Comparison of ENCODE assay signal across 8 mouse cellular contexts in the genomic region with DNA sequence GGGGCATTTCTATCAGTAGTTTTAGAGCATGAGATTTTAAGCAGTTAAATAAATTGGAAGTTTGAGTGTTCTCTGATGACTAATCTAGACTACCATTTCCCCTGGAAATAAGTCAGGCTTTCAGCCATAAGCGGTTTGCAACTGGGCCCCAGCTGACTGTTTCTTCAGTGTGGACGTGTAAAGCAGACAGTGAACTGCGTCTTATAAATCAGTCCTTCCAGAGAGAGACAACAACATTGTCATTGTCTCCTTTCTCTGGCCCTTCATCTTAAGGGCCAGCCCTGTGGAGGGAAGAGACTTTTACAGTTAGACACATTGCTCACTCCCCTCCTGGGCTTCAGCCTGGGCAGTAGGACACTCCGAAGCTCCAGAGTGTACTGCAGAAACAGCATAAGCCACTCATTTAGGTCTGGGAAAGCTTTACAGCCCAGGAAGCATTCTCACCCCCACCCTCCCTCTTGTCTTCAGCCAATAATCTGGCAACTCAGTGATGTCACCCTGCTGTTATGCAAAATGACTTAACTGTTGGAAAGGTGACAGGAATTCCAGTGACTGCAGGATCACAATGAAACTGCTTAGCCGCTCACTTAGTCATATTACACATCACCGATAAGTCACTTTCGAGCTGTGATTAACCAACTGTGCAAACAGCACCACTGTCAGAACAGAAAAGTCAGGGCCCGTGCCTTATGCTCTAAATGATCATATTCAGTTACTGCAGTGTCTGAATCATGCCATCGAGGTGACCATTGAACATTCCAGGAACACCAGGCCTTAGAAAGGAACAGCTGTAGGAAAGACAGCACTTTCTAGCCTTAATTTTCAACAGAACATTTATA. TPM values are rescaled to one million over a fixed set of nuclear protein-coding genes. Genes with fewer than 3 reads are reported as not detected.
DNase-seq lines count a peak whose midpoint lies in the region; ATAC-seq and TF ChIP-seq lines count a peak whose summit lies in the region.

No protein-coding gene starts in this region.

- peak overlapping the region; percentile 51 for H3K9ac ChIP-seq in heart, postnatal 0 days (replicated peaks; ENCODE audit: low read depth, low read length)
- no peak overlapping the region for H3K9ac ChIP-seq in liver, embryonic 14.5 days (replicated peaks)
- 0 out of 2 replicates have a peak overlapping the region, but pooled peaks have one; percentile 9 for H3K9ac ChIP-seq in neural tube, embryonic 14.5 days (replicated peaks; ENCODE audit: low read depth, low read length)

- peaks cover 40% of the 10 kb centered on the region for H3K4me1 ChIP-seq in heart, postnatal 0 days (ENCODE audit: control insufficient read depth, insufficient read depth)
- peaks cover 0 to 3% of the 10 kb centered on the region in 2 experiments; a peak in 2 of 4 replicates for H3K4me1 ChIP-seq in liver, embryonic 14.5 days (replicated peaks; ENCODE audit: control insufficient read depth in 2 of 2, insufficient read depth in 2 of 2, low read length in 1 of 2)
- H3K4me1 ChIP-seq in neural tube, embryonic 14.5 days (ENCODE audit: control insufficient read depth, insufficient read depth, low read length), result peaks cover 5% of the 10 kb centered on the region; the same call in 1 of the 2 replicates

- no peaks in the 10 kb centered on the region for H3K27me3 ChIP-seq in heart, postnatal 0 days (ENCODE audit: control insufficient read depth, insufficient read depth, low read length)
- H3K27me3 ChIP-seq in liver, embryonic 14.5 days (ENCODE audit: control insufficient read depth, insufficient read depth, low read length), result no peaks in the 10 kb centered on the region
- H3K27me3 ChIP-seq in neural tube, embryonic 14.5 days (ENCODE audit: control insufficient read depth, insufficient read depth, low read length), result no peaks in the 10 kb centered on the region

- 3% methylated on average over 9 of the region's 9 CpGs for WGBS in heart, postnatal 0 days
- 25% methylated on average over 9 of the region's 9 CpGs for WGBS in liver, embryonic 14.5 days (ENCODE audit: insufficient replicate concordance)
- WGBS in neural tube, embryonic 14.5 days, result 5% methylated on average over 9 of the region's 9 CpGs

- peak; percentile 86 for DNase-seq in 3134 (ENCODE audit: extremely low read depth, insufficient read length, low spot score)
- peak; percentile 94 for DNase-seq in brain, adult 2 months (ENCODE audit: low read depth, low spot score)
- DNase-seq in fibroblast of lung, adult 2 months (ENCODE audit: low read depth), result peak; percentile 82
- peak; percentile 100 for DNase-seq in heart, postnatal 0 days (ENCODE audit: low spot score)
- DNase-seq in kidney, postnatal 14 days, result peak; percentile 84
- DNase-seq in liver, embryonic 14.5 days (ENCODE audit: low read depth in 3 of 3, low spot score in 3 of 3), result peak in 1 of 3 experiments; percentile 25
- no peak for DNase-seq in right cerebral cortex, postnatal 25 days

- TF ChIP-seq EP300 in heart, postnatal 0 days (IDR thresholded peaks at IDR 0.05; ENCODE audit: low read depth), result no peak
- no peak for TF ChIP-seq EP300 in liver, embryonic 14.5 days (IDR thresholded peaks at IDR 0.05; ENCODE audit: low read depth)

- peak; percentile 95 for ATAC-seq in heart, postnatal 0 days (ENCODE audit: insufficient read depth, low read depth)
- 0 out of 2 replicates have a peak, but pooled peaks have one; percentile 26 for ATAC-seq in liver, embryonic 14.5 days (ENCODE audit: insufficient read depth)
- ATAC-seq in neural tube, embryonic 14.5 days (ENCODE audit: low read depth), result peak; percentile 93

- H3K4me2 ChIP-seq in heart, postnatal 0 days (ENCODE audit: low read depth, low read length), result peak overlapping the region; percentile 56
- peak overlapping the region; percentile 24; the same call in 1 of the 2 replicates for H3K4me2 ChIP-seq in liver, embryonic 14.5 days (ENCODE audit: low read depth)
- H3K4me2 ChIP-seq in neural tube, embryonic 14.5 days (ENCODE audit: low read depth, low read length), result peak overlapping the region; percentile 34

- H3K36me3 ChIP-seq in heart, postnatal 0 days (replicated peaks; ENCODE audit: control insufficient read depth, insufficient read depth, low read length), result no peaks in the 10 kb centered on the region
- no peaks in the 10 kb centered on the region for H3K36me3 ChIP-seq in liver, embryonic 14.5 days (replicated peaks; ENCODE audit: control insufficient read depth, insufficient read depth, low read depth)
- H3K36me3 ChIP-seq in neural tube, embryonic 14.5 days (ENCODE audit: control insufficient read depth, insufficient read depth, low read length), result no peaks in the 10 kb centered on the region

- H3K9me3 ChIP-seq in heart, postnatal 0 days (replicated peaks; ENCODE audit: control insufficient read depth, low read length), result no peaks in the 10 kb centered on the region
- H3K9me3 ChIP-seq in liver, embryonic 14.5 days (ENCODE audit: control insufficient read depth, low read length), result no peaks in the 10 kb centered on the region
- no peaks in the 10 kb centered on the region for H3K9me3 ChIP-seq in neural tube, embryonic 14.5 days (ENCODE audit: control insufficient read depth, low read length)

- peak overlapping the region; percentile 29 for H3K4me3 ChIP-seq in heart, postnatal 0 days (ENCODE audit: low read depth, low read length)
- H3K4me3 ChIP-seq in liver, embryonic 14.5 days (ENCODE audit: insufficient read depth in 1 of 2, low read depth in 2 of 2, low read length in 2 of 2), result no peak overlapping the region
- H3K4me3 ChIP-seq in neural tube, embryonic 14.5 days (ENCODE audit: low read depth, low read length), result no peak overlapping the region; the same call in 1 of the 2 replicates

- H3K27ac ChIP-seq in heart, postnatal 0 days (ENCODE audit: low read depth), result peak overlapping the region; percentile 97
- no peak overlapping the region for H3K27ac ChIP-seq in liver, embryonic 14.5 days
- H3K27ac ChIP-seq in neural tube, embryonic 14.5 days (ENCODE audit: low read depth, low read length), result peak overlapping the region; percentile 11; the same call in 1 of the 2 replicates

- no peak for TF ChIP-seq CTCF in heart, postnatal 0 days (IDR thresholded peaks at IDR 0.05; ENCODE audit: low read depth)
- TF ChIP-seq CTCF in liver, embryonic 14.5 days (IDR thresholded peaks at IDR 0.05; ENCODE audit: low read depth), result no peak

RNA-seq across cellular contexts. Expression of a gene that starts 42.2 kb away (rescaled TPM):
- 35.8 and 61.0 TPM in 2 replicates for total RNA-seq in heart, postnatal 0 days (2014; rRNA removed; ENCODE audit: low replicate concordance)
- polyA plus RNA-seq in heart, postnatal 0 days (2015; fragmentation: Nextera tagmentation; extraction: Ambion mirVana), result 6.9 and 7.4 TPM in 2 replicates
- polyA plus RNA-seq in liver, embryonic 14.5 days (2012; rRNA removed), result 4.3 TPM in 2 replicates
- polyA plus RNA-seq in liver, embryonic 14.5 days (2014; fragmentation: Nextera tagmentation; extraction: Ambion mirVana), result 4.1 and 4.3 TPM in 2 replicates
- polyA plus RNA-seq in neural tube, embryonic 14.5 days (2014; fragmentation: Nextera tagmentation; extraction: Ambion mirVana), result 13.3 and 15.7 TPM in 2 replicates

Comparison
In these comparisons a context has a peak if more than half of its experiments do, and no peak if none do; other contexts are left out.
1. ATAC-seq: peak in every context shown above with its lines; median percentile 95 in heart, postnatal 0 days; 93 in neural tube, embryonic 14.5 days; 26 in liver, embryonic 14.5 days.